Mouse (Mus musculus): ENCODE results near the gene Prkce. TPM values are rescaled to one million over a fixed set of nuclear protein-coding genes. Genes with fewer than 3 reads are reported as not detected.

The Prkce gene
- total RNA-seq, 2 experiments from 2014 or later: 22.8 to 31.8 TPM

DNA sequence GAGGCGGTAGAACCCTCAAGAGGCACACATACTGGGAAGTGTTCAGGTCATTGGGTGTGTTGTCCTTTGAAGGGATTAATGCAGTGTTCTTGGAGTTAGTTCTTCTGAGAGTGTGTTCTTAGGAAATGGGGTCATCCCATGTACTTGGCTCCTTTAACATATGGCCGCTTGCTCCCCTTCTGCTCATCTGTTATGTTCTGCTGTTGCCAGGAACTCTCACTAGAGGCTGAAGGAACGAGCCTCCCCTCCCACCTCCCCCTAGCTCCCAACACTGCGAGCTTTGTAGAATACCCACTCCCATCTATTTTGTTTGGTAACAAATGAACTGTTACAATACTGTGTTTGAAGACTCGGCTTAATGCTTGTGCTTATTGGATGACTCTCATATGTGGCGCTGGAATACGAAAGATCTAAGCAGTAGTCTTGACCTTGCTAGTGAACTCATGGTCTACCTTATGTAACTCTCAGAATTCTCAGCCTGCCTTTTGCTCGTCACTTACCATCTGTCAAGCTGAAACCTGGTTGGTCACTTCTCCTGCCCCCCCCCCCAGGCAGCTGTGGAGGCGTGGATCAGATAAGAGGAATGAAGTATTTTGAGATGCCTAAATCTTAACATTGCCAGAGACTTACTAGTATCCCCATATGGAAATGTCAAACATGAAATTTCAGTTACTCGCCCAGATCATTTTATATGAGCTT lies 58.1 kb downstream of the Prkce start:
- no peak for DNase-seq

DNA sequence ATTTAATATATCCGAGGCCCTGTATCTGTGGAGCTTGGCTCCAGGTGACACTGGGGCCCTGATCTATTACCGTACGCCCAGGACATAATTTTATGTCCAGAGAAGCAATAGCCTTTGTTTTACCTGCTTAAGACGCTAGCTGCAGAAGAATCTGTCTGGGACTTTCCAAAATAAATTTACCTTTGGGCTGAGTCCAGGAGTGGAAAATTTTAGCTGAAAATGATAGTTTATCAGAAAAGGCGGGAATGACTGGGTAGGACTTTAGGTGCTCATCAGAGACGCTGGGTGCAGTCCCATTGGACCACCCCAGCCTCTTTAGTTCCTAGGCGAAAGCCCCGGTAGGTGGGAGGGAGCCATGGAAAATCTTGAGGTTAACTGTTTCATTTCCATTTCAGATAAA lies 58.6 kb downstream of the Prkce start:
- no peak for DNase-seq

DNA sequence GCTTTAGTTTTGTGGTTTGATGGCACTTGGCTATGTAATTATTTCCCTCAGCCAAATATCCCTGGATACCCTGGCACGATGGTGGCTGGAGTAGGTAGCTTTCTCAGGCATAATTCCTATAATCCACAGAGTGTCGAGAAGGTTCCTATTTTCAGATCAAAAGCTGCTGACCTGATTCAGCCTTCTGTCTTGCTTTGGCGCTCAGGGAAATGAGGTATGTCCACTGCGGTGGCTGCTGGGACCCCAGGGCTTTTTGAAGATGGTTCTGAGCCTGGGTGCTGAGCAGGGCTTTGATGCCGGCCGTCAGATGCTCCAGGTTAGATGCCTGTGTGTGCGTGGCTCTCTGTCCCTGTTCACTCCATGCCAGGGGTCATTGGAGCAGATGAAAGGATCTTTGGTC lies 59.0 kb downstream of the Prkce start:
- DNase-seq: no peak

DNA sequence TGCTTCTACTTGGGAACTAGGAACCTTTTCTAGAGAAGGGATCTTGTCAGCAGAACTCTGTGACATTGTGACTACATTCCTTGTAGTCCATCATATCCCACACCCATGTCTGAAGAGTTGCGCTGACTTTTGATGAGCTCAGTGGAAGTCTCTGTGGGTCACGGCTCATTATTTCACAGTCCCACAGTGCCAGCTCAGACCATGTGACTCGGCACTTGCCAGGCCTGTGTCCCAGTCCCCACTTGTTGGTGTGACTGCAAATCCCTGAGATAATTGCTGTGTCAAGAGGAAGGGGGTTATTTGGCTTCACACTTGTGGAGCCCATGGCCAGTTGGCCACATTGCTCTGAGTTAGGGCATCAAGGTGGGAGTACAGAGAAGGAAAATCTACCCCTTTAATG lies 59.8 kb downstream of the Prkce start:
- peak; percentile 43 for DNase-seq

DNA sequence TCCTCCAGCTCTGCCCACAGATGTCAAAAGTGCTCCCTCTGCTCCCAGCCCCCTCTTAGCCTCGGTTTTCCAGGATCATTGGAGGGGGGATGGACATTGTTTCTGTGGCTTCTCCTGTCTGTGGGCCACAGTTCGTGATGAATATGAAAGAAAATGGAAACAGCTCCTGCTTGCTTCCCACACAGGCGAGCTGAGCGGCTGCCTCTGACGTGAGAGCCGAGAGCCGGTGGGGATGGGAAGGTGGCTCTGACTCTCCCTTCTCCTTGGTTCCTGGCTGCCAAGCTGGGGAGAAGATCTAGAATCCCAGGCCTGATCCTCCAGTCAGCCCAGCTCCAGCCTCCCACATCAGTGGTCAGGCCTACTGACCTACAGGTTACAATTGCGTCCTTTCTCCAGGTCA lies 61.3 kb downstream of the Prkce start:
- DNase-seq: no peak

DNA sequence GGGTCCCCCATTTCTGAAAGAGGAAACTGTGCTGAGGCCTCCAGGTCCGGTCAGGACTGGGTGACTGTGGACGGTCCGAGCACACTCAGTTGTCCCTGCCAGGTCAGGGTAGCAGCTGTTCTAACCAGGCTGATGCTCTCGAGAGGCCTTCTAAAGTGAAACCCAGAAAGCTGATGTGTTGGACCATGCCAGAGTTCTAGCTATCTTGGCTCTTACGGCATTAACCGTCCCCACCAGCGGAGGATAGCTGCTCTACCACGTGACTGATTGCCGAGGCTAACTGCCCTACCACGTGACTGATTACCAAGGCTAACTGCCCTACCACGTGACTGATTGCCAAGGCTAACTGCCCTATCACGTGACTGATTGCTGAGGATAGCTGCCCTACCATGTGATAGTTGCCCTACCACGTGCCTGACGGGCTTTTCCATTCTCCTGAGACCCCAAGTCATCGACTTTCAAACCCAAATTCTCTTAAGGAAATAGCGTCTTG lies 62.6 kb downstream of the Prkce start:
- DNase-seq: no peak

DNA sequence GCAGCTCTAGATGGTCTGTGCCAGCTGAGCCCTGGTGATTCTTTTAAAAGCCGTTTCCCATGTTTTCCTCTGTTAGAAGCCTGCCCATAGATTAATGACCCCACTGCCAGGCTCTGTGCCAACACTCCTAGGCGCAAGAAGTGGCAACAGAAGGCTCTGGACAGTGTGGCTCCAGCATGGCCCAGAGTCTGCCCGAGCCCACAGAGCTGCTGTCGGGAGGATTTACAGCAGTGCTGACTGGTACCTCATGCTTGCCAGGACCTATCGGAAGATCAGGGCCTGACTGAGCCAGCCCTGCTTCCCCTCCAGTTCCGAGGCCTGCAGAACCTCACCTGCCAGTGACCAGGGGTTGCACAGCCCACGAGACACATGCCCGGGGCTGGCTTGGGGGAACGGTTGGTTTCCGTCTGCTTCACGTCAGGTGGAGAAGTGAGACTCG lies 64.2 kb downstream of the Prkce start:
- peak; percentile 73 for DNase-seq

DNA sequence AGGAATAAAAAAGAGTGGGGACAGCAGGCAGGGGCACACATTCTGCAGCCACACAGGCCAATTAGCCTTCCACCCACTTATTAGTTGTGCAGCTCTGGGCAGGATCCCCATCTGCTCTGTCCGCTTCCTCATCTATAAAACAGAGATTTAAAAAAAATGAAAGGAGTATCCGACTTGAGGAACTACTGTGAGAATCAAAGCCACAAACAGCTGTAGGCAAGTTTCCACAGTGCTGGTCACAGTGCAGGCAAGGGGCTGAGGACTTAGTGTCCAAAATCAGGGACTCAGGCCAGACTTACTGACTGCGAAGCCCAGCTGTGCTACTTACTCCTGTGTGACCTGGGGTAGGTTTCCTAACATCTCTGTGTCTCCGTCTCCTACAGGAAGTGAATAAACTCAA lies 64.7 kb downstream of the Prkce start:
- no peak for DNase-seq

DNA sequence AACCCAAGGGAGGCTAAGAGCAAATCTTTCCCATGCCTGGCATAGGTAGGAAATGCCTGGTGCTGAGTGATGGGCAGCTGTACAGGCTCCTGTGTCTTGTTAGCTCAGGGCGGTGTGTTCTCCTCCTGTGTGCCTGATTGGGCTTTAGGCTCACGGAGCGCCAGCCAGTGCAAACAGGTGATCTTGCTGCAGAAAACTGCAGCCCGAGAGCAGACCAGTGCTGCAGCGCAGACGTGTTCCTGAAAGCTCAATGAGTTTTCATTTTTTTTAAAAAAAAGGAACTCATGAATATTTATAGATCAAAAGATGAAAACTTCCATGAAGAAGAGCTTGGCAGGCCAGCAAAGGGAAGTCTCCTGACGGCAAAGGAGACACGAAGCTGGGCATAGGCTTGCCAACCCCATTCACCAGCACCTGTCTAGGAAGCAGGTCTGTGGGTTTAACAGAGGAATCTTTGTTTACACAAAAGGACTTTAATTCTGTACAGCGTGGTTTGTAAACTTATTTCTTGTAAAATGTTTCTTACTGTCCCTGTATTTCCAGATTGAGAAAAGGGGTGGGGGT lies 67.1 kb downstream of the Prkce start:
- DNase-seq: no peak

DNA sequence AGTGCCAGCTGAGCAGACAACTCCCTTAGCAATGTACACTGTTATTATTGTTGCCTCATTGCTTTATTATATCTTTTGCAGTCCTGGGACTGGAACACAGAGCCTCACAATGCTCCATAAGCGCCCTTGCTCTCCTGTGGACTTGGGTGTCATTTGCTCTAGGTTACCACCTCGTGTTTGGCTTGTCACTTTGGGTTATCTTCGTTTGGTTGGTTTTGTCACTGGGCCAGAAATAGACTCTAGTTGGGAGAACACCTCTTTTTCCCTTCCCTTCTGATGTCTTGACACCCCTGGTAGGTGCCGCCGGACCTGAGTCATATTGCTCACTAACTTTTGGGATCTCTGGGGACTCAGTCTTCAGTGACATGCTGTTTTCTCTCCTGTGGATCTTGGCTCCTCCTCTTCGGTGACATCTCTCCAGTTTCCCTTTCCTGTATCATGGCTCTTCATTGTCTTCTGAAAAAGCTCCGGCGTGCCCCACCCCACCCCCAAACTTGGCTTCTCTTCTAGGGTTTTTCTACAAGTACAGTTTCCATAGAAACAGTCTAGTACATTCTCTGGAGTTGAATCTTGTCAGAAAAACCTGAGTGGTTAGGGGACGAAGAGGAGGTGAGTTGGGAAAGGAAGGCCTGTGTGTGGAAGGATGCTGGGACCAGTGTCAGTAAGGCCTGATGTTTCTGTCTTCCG lies 68.6 kb downstream of the Prkce start:
- DNase-seq: no peak

DNA sequence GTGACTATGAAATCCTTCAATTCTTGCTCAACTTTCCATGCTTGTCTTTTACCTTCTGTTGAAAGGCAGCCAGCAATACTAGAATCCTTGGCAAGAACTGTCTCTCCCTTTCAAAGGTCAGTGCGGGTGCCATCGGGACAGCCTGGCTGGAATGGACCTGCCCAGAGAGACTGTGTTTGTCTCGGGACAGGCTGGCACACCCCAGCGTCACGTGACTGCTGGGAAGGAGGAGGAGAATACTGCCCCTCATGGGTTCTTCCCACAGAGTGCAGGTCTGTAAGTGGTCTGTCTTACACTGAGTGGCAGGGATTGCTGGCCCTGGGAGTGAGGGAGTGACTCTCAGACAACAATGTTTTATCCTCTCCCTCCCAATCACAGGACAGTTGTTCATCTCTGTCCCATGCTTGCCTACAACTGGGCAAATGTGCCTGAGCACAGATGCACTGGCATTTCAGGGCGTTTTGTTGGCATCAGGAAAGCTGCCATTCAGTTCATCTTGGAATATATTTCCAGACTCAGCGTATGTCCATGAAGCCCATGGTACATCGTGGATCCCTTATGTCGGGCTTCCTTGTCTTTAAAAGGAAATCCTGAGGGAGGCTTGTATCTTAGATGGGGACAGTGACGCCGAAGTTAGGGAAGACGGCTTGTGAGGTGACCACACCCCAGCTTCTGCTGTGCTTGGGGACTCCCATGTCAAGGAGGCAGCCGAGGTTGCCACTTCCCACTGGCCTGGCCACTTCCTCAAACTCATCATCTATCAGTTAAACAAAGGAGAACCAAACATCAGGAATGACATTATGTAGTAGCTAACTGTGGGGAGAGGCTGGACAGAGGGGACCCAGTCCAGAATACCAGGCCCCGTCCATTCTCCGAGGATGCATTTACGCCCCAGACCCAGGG lies 69.5 kb downstream of the Prkce start:
- DNase-seq: peak; percentile 84

DNA sequence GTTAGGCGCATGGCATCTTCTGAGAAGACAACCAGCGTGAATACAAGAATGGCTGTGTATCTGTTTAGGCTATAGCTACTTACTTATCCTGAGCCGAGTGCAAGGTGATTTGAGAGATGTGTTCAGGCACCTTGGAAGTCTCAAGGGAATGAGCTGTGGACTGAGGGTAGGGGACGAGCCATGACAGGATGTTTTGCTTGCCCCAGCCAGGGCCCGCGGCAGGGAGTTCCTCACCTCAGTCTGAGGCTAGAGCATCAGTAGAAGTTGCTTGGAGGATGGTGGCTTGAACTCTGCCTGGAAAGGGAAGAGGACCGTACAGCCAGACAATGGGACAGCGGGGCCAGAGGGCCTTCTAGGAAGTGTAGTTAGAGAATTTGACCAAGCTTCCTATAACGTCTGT lies 74.7 kb downstream of the Prkce start:
- DNase-seq: no peak

DNA sequence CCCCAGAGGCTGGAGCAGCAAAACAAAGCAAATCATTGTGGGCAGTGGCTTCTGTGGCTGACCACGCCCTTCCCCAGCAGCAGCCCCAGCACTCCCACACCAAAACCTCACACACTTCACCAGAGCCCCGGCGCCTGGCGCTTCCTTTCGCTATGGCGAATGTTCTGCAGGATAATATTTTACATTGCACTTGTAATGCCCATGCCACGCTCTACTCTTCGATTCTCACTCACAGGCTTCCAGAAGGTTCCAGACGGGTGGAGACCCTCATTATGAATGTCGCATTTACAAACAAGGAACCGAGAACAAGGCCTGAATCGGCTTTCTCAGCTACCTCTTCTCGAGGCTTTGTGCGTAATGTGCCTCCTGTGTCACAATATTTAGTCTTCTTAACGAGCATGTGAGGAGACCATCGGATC lies 75.5 kb downstream of the Prkce start:
- no peak for DNase-seq

DNA sequence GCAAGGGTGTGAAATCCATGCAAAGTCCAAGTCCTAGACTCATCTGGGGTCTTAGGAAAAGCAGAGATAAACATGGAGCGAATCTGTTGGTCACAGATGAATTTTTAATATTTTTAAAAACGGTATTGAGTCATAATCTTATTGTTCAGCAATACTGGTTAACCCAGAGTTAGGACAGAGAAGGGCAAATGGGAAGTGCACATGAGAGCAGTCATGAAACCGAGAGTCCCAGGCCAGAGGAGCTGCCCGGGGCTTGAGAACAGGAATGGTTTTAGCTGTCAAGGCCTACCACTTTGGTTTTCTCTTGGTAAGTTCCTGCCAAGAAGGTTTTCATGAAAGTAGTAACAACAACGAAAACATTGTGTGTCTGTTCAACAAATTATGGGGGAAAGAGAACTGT lies 76.8 kb downstream of the Prkce start:
- DNase-seq: no peak

DNA sequence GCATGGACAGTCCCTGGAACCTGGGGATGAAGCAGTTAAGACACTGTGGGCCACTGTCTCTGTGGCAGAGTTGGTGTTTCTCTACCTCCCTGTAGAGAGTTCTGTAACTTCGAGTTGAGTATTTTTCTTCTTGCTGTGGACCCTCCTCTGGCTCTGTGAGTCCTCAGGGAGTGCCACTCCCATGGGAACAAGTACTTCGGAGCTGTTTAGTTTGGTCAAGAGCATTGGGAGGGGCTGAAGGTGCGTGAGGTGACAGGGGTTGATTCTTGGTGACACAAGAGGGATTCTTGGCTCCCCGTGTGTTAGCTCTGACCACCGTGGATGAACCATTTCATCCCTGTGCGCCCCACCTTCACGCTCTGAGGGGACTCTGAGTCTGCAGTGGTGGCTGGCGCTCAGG lies 81.2 kb downstream of the Prkce start:
- no peak for DNase-seq

DNA sequence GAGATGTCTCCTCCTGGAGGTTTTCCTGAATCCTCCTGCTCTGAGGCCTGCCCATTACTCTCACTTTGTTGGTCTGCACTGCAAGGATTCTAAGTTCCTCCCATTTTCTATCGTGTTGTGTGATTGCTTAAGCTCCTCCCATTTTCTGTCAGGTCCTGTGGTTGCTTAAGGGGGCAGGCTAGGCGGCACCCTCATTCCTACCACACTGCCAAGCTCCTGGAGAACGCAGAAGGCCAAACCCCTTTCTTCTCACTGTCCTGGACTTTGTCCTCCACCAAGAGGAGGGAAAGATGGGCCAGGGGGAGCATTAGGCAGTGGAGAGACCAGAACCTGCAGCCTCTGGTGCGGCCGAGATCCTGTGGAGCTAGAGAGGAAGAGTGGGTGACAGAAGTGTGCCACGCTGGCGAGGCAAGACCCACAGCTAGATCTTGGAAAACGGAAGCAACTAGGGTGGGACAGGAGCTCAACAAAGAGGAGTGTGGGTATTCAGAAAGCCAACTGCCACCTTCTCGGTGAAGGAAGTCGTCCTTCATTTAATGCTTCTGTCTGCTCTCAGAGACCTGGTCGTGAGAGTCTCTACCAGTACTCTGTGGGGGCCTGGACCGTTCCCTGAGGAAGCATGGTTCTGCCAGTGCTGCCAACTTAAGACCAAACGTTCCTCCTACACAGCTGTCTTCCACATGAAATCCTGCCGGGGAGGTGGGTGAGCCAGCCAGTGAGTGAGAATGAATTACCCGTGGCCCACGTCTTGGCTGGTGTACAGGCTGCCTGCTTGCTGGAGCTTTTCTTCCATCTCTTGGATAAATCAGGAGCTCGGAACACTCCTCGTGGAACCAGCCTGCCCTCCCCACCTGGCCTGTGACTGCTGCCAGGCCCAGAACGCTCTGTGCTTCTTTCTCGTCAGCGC lies 82.2 kb downstream of the Prkce start:
- no peak for DNase-seq

DNA sequence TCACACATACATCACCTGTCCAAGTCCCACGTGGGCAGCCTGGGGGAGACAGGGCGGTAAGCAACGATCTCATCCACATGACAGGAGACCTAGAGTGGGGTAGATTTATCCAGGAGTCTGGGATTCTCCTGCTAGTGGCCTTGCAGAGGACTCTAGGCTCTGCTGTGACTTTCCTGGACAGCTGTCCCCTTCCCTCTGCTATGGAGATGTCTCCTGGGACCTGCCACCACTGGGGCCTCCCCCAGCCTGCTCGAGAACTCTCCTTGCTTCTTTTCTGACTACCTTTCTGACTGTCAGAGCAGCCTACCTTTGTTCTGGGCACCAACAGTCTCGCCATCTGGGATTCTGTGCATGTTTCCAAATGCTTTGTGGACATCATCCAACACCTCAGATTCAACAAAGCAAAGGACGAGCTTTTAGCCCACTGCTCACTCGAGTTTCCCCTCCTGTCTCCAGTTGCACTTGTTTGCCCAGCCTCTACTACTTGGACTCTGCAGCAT lies 82.9 kb downstream of the Prkce start:
- no peak for DNase-seq

DNA sequence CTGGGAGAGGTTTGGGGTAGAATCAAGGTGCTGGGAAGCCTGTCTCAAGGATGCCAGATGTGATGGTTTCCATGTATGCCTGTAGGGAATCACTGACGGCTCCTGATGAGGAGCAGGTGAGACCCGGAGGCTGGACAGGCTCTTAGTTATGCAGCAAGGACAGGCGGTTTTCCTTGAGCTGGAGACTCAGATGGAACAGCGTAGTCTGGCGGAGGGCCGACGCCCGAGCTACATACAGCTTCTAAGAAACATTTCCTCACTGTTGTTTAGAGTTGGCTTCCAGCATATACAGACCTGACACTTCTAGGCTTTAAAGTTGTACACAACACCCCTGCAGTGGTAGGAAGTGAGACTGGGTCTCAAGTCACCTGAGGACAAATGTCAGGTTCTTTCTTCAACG lies 86.3 kb downstream of the Prkce start:
- DNase-seq: no peak

DNA sequence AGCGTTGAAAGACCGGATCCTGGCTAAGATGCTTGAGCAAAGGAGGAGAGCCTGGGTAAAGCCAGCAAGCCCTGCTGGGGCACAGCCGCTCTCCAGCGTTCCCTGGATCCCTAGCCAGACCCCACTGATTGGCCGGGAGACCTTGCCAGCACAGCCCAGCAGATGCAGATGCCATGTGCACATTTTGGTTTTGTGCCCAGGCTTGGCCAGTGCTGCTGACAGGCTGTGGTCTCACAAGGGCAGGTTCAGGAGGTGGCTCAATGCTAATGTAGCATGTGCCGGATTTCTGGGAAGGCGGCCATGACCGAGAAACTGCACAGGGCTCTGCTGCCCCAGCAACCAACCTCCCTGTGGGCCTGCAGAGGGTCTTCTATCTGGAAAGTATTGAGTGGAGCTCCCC lies 86.7 kb downstream of the Prkce start:
- DNase-seq: peak; percentile 80

DNA sequence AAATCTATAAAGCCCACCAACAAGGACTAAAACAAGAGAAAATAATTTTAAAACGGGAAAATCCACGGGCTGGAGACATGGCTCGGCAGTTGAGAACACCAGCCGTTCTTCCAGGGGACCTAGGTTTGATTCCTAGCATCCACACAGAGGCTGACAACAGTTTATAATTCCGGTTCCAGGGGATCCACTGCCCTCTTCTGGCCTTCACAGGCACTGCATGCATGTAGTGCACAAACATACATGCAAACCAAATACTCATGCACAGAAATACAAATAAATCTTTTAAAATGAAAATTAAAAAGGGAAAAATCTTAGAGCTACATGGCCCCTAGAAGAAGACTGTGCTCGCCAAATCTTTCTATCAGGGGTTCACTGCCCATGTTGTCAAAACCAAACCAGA lies 87.4 kb downstream of the Prkce start:
- no peak for DNase-seq

DNA sequence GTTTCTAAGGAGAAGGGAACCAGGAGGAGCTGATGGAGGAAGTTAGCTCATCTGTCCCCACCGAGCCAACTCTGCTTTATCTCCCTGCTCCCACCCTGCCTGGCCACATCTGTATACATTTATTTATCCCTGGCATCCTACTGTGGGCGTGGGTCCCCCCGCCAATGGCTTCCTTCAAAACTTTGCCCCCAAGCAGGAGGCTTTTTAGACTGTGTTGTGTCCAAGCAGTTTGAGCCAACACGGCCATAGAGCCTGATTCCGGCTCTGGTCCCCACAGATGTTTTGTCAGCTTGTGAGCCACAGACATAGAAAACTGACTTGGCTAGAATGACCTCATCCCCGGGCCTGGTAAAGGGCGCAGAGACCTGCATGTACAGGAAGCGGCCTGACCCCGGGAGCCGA lies 89.1 kb downstream of the Prkce start:
- no peak for DNase-seq

Measured in adrenal gland, postnatal 10 days (tissue).